Mouse (Mus musculus): Measurements from ENCODE around the gene Clrn2. TPM values are rescaled to one million over a fixed set of nuclear protein-coding genes. Genes with fewer than 3 reads are reported as not detected.
A peak's percentile ranks its signal among the peaks of the same experiment; 100 is the strongest.

The Clrn2 gene
- polyA plus RNA-seq, 1 experiment, result not detected

- Histone ChIP-seq H3K4me1 (ENCODE audit: control insufficient read depth, insufficient read depth, low read length) (no peaks in the 10 kb centered on the region), H3K27ac (ENCODE audit: insufficient read depth, low read depth, low read length) (no peak overlapping the region), H3K4me3 (ENCODE audit: insufficient read depth, low read length) (no peak overlapping the region)
- TF ChIP-seq CTCF (IDR thresholded peaks at IDR 0.05; ENCODE audit: low read depth, low read length) (no peak), POLR2A (IDR thresholded peaks at IDR 0.05; ENCODE audit: borderline replicate concordance, low read depth, low read length) (no peak)
Measured at GRCm38 (mm10) chr5:45427891-45428290, 25.7 kb upstream of the Clrn2 start.

DNA sequence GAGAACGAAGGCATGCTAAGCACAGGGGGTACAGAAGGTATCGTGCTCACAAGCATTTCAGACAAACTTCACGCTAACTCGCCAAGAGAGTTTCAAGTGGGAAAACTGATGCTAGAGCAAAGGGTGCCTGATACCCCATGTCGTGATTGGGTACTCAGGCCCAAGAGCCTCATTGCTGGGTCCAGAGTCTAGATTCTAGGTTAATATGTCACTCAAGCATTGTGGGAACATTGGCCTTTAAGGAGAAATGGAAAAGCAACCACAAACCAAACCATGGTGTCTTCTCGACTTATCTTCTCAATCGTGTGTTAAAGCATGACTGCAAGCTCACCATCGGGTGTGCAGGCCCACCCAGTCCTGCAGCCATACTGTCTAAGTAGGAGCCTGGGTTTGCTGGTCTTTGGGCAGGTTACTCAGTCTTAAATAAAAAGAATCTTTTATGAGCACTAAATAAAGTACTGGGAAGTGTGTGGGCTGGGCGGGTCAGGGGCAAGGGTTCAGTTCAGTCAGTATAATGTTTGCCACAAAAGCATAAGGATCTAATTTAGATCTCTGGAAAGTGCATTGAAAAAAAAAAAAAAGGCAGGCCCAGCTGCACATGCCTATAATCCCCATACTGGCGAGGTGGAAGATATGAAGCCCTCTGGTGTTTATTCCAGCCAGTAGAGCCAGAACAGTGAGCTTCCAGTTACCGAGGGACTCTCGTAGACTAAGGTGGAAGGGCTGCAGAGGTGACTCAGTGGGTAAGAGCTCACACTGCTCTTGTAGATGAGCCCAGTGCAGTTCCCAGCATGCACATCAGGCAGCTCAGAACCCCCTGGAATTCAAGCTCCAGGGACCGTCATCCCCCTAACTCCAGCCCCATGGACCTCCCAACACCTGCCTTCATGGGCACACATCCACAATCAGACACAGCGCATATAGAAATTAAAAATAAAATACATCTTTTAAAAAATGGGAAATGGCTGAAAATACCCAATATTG is 17.3 kb upstream of the Clrn2 start:
- TF ChIP-seq CTCF (IDR thresholded peaks at IDR 0.05; ENCODE audit: low read depth, low read length) (no peak), POLR2A (IDR thresholded peaks at IDR 0.05; ENCODE audit: borderline replicate concordance, low read depth, low read length) (no peak)
- no peak overlapping the region for H3K4me3 ChIP-seq (ENCODE audit: insufficient read depth, low read length)
- no peak overlapping the region for H3K27ac ChIP-seq (ENCODE audit: insufficient read depth, low read depth, low read length)
- no peaks in the 10 kb centered on the region for H3K4me1 ChIP-seq (ENCODE audit: control insufficient read depth, insufficient read depth, low read length)

- no peaks in the 10 kb centered on the region for H3K4me1 ChIP-seq (ENCODE audit: control insufficient read depth, insufficient read depth, low read length)
- TF ChIP-seq CTCF (IDR thresholded peaks at IDR 0.05; ENCODE audit: low read depth, low read length) (no peak), POLR2A (IDR thresholded peaks at IDR 0.05; ENCODE audit: borderline replicate concordance, low read depth, low read length) (no peak)
- H3K27ac ChIP-seq (ENCODE audit: insufficient read depth, low read depth, low read length), result no peak overlapping the region
- no peak overlapping the region for H3K4me3 ChIP-seq (ENCODE audit: insufficient read depth, low read length)
Measured at GRCm38 (mm10) chr5:45437826-45438225, 15.7 kb upstream of the Clrn2 start.

DNA sequence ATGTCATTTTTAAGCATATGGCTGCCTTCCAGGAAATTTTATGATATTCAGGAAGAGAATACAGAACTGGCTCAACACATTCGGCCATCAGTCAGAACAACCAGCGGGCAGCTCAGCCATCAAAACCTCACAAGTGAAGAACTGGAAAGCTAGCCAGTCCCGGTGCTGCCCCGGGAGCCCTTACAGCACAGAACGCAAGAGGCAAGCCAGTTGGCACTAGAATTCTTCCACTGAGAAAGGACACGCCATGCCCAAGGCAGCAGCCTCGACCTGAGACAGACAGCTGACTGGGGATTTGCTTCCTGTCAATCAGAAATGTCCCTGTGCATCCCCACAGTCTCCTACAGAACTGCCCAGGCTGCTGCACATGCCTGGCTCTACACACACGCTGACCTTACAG is 15.2 kb upstream of the Clrn2 start:
- no peak overlapping the region for H3K27ac ChIP-seq (ENCODE audit: insufficient read depth, low read depth, low read length)
- TF ChIP-seq POLR2A (IDR thresholded peaks at IDR 0.05; ENCODE audit: borderline replicate concordance, low read depth, low read length) (no peak), CTCF (IDR thresholded peaks at IDR 0.05; ENCODE audit: low read depth, low read length) (no peak)
- H3K4me1 ChIP-seq (ENCODE audit: control insufficient read depth, insufficient read depth, low read length), result no peaks in the 10 kb centered on the region
- H3K4me3 ChIP-seq (ENCODE audit: insufficient read depth, low read length), result no peak overlapping the region

DNA sequence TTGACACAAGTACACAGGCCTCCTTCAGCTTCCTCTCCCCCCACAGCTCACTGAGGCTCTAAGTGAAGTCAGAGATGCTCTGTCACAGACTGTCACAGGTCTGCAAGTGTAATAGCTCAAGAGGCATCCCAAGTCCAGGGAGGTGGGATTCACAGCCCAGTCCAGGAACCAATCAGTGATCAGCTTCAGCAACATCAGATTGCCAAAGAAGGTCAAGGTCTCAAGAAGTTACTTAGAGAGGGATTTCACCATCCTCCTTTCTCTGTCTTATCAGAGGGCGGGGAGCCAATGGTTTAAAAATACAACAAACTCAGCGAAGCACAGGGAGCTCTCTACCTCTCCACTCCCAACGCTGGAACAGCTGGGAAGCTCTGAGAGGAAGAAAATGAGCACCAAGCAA is 12.4 kb upstream of the Clrn2 start:
- TF ChIP-seq CTCF (IDR thresholded peaks at IDR 0.05; ENCODE audit: low read depth, low read length) (no peak), POLR2A (IDR thresholded peaks at IDR 0.05; ENCODE audit: borderline replicate concordance, low read depth, low read length) (no peak)
- no peaks in the 10 kb centered on the region for H3K4me1 ChIP-seq (ENCODE audit: control insufficient read depth, insufficient read depth, low read length)
- no peak overlapping the region for H3K27ac ChIP-seq (ENCODE audit: insufficient read depth, low read depth, low read length)
- H3K4me3 ChIP-seq (ENCODE audit: insufficient read depth, low read length), result no peak overlapping the region

GRCm38 (mm10) chr5:45441745-45442144 is 11.8 kb upstream of the Clrn2 start:
- Histone ChIP-seq H3K4me1 (ENCODE audit: control insufficient read depth, insufficient read depth, low read length) (no peaks in the 10 kb centered on the region), H3K27ac (ENCODE audit: insufficient read depth, low read depth, low read length) (no peak overlapping the region), H3K4me3 (ENCODE audit: insufficient read depth, low read length) (no peak overlapping the region)
- no peak for TF ChIP-seq POLR2A (IDR thresholded peaks at IDR 0.05; ENCODE audit: borderline replicate concordance, low read depth, low read length)
- TF ChIP-seq CTCF (IDR thresholded peaks at IDR 0.05; ENCODE audit: low read depth, low read length), result no peak

DNA sequence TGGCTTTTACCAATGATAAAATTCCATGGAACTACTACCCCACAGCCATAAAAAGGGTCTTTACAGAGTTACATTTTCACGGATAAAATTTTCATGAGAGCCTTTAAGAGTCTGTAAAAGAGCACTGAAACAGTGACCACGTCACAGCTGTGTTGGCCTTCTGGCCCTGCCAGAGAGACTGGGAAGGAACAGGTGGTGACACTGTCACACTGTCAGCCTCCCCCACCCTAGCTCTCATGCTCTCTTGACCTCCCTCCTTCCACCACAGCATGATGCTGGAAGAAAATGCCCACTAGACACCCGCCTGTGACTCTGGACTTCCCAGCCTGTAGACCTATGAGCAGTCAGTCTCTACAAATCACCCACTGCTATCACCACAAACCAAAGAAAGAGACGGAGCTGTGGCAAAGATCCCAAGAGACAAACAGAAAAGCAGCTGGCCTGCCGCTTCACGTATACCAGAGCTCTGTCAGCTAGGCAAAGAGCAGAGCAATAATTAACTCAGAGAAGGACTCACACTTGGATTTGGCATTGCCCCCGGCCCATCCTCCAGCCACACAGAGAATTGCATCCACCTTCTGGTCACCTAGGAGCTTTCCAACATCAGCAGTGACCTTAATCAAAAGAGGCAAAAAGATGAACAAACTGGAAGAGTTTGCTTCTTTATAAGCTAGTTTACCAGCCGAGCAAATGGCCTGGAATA is 9.3 kb upstream of the Clrn2 start:
- H3K27ac ChIP-seq (ENCODE audit: insufficient read depth, low read depth, low read length), result no peak overlapping the region
- no peak for TF ChIP-seq POLR2A (IDR thresholded peaks at IDR 0.05; ENCODE audit: borderline replicate concordance, low read depth, low read length)
- no peak for TF ChIP-seq CTCF (IDR thresholded peaks at IDR 0.05; ENCODE audit: low read depth, low read length)
- H3K4me3 ChIP-seq (ENCODE audit: insufficient read depth, low read length), result no peak overlapping the region
- peaks cover 13% of the 10 kb centered on the region for H3K4me1 ChIP-seq (ENCODE audit: control insufficient read depth, insufficient read depth, low read length)

- TF ChIP-seq POLR2A (IDR thresholded peaks at IDR 0.05; ENCODE audit: borderline replicate concordance, low read depth, low read length) (no peak), CTCF (IDR thresholded peaks at IDR 0.05; ENCODE audit: low read depth, low read length) (no peak)
- H3K4me3 ChIP-seq (ENCODE audit: insufficient read depth, low read length), result peak overlapping the region; percentile 97
- peaks cover 13% of the 10 kb centered on the region for H3K4me1 ChIP-seq (ENCODE audit: control insufficient read depth, insufficient read depth, low read length)
- H3K27ac ChIP-seq (ENCODE audit: insufficient read depth, low read depth, low read length), result no peak overlapping the region
Measured at GRCm38 (mm10) chr5:45448676-45449075, 4.9 kb upstream of the Clrn2 start.

DNA sequence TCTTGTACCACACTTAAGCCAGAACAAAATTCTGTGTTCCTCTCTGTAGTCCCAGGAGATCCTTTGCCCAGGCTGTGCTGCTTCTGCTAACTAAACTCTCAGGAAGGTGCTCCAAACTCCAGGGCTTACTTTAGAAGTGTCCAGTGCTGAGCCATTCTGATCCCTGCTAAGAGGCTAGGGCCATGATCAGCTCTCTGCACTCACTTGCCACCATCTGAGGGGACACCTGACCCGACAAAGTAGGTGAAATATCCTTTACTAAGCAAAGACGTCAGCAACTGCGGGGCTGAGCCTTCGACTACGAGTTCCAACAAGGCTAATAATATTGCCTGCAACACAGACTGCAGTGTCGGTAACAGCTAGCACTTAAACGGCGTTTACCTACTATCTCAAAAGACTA is 4.3 kb upstream of the Clrn2 start:
- TF ChIP-seq POLR2A (IDR thresholded peaks at IDR 0.05; ENCODE audit: borderline replicate concordance, low read depth, low read length), result no peak
- no peak for TF ChIP-seq CTCF (IDR thresholded peaks at IDR 0.05; ENCODE audit: low read depth, low read length)
- H3K4me3 ChIP-seq (ENCODE audit: insufficient read depth, low read length), result peak overlapping the region; percentile 97
- peaks cover 13% of the 10 kb centered on the region for H3K4me1 ChIP-seq (ENCODE audit: control insufficient read depth, insufficient read depth, low read length)
- H3K27ac ChIP-seq (ENCODE audit: insufficient read depth, low read depth, low read length), result peak overlapping the region; percentile 67; the same call in 1 of the 2 replicates
